Mouse (Mus musculus): Measurements from ENCODE around the gene Gm42791.

Gm42791 gene

GRCm38 (mm10) chr5:148994706-148995414 is at the start of gene Gm42791:
Gene Gm42791, minus strand, starts transcription at chr5:148995147.
- DNase-seq (ENCODE audit: low spot score in 2 of 2): peak; percentile 64 to 81

GRCm38 (mm10) chr5:149044067-149044466 is 49.1 kb upstream of the Gm42791 start:
- no peak for DNase-seq (ENCODE audit: low spot score in 2 of 2)

- no peak for DNase-seq (ENCODE audit: low spot score in 2 of 2)
Measured at GRCm38 (mm10) chr5:149043240-149043639, 48.3 kb upstream of the Gm42791 start.

GRCm38 (mm10) chr5:149039825-149040224 is 44.9 kb upstream of the Gm42791 start:
- peak; percentile 66 to 84 for DNase-seq (ENCODE audit: low spot score in 2 of 2)

GRCm38 (mm10) chr5:149037729-149038128 is 42.8 kb upstream of the Gm42791 start:
- no peak for DNase-seq (ENCODE audit: low spot score in 2 of 2)

- no peak for DNase-seq (ENCODE audit: low spot score in 2 of 2)
Measured at GRCm38 (mm10) chr5:149036920-149037319, 42.0 kb upstream of the Gm42791 start.

- DNase-seq (ENCODE audit: low spot score in 2 of 2): no peak
Measured at GRCm38 (mm10) chr5:149032438-149032837, 37.5 kb upstream of the Gm42791 start.

GRCm38 (mm10) chr5:149031199-149031750 is 36.3 kb upstream of the Gm42791 start:
- DNase-seq (ENCODE audit: low spot score in 2 of 2): peak; percentile 56 to 76

- DNase-seq (ENCODE audit: low spot score in 2 of 2): no peak
Measured at GRCm38 (mm10) chr5:149030103-149030502, 35.2 kb upstream of the Gm42791 start.

GRCm38 (mm10) chr5:149028394-149028793 is 33.4 kb upstream of the Gm42791 start:
- no peak for DNase-seq (ENCODE audit: low spot score in 2 of 2)

GRCm38 (mm10) chr5:149027389-149027788 is 32.4 kb upstream of the Gm42791 start:
- DNase-seq (ENCODE audit: low spot score in 2 of 2): no peak

- no peak for DNase-seq (ENCODE audit: low spot score in 2 of 2)
Measured at GRCm38 (mm10) chr5:149021120-149021519, 26.2 kb upstream of the Gm42791 start.

GRCm38 (mm10) chr5:149020681-149021062 is 25.7 kb upstream of the Gm42791 start:
- DNase-seq (ENCODE audit: low spot score in 2 of 2): no peak

GRCm38 (mm10) chr5:149020059-149020680 is 25.2 kb upstream of the Gm42791 start:
- DNase-seq (ENCODE audit: low spot score in 2 of 2): no peak

GRCm38 (mm10) chr5:149017666-149018415 is 22.9 kb upstream of the Gm42791 start:
- DNase-seq (ENCODE audit: low spot score in 2 of 2): no peak

GRCm38 (mm10) chr5:149017181-149017580 is 22.2 kb upstream of the Gm42791 start:
- no peak for DNase-seq (ENCODE audit: low spot score in 2 of 2)

GRCm38 (mm10) chr5:149016261-149016660 is 21.3 kb upstream of the Gm42791 start:
- DNase-seq (ENCODE audit: low spot score in 2 of 2): no peak

GRCm38 (mm10) chr5:149015335-149016201 is 20.6 kb upstream of the Gm42791 start:
- no peak for DNase-seq (ENCODE audit: low spot score in 2 of 2)

- no peak for DNase-seq (ENCODE audit: low spot score in 2 of 2)
Measured at GRCm38 (mm10) chr5:149014600-149015268, 19.8 kb upstream of the Gm42791 start.

GRCm38 (mm10) chr5:149013817-149014508 is 19.0 kb upstream of the Gm42791 start:
- no peak for DNase-seq (ENCODE audit: low spot score in 2 of 2)

Measured in spleen, postnatal 4 days (tissue).